Mouse (Mus musculus): Measurements from ENCODE around the gene Sugp1.
"Not testable (repeated sequence)": the region's sequence is repeated elsewhere in the genome, so short reads cannot be mapped to it uniquely, and the experiment has no call there.

GRCm38 (mm10) chr8:70010796-70011195, 31.8 kb upstream of the Sugp1 start:
- not testable (repeated sequence) for TF ChIP-seq CTCF, POLR2A (IDR thresholded peaks at IDR 0.05; ENCODE audit: extremely low read depth, insufficient read depth, low read length)
